Mouse (Mus musculus) 3134 (cell line): ENCODE measurements around the gene Calhm3.

Experiments
- DNase-seq: peaks from one replicate; pipeline ENCODE4 v3.0.0-alpha.2; 2011; ENCODE audit warnings: low spot score; ENCODE audit not compliant: insufficient read length; ENCODE audit errors: extremely low read depth

Gene Calhm3

DNA sequence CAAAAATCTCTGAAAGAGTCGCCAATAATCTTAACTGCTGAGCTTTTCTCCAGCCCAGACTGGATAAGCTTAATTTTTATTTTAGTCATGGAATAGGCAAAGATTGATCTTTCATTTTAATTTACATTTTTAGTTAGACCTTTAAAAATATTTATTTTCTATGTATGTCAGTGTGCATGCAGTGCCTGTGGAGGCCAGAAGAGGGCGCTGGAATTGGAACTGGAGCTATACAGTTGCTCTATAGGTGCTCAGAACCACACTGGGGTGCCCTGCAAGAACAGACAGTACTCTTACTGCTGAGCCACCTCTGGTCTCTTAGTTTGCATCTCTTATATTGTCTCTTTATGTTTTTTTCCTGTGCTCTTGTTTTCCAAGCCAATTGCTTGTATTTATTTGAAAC lies 34.8 kb downstream of the Calhm3 start:
- DNase-seq: no peak

DNA sequence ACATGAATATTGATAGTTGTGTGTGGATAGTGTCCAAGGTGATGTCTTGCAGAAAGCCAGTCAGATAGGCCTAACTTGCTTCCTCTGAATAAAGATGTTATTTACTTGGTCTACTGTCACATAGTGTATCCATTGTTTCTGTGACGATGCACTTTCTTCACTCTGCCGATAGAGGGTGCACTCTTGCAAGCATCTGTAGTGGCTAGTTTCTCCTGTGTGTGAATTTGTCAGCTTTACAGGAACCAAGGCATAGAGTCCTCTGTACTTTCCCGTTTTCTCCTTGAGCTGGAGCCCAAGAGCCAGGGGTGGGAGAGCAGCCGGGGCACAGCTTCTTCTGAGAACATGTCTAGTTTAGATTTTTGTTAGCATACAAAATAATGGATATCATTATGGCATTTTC lies 36.5 kb downstream of the Calhm3 start:
- no peak for DNase-seq

GRCm38 (mm10) chr19:47118634-47119033 lies 38.9 kb downstream of the Calhm3 start:
- no peak for DNase-seq

GRCm38 (mm10) chr19:47104641-47105271 lies 52.8 kb downstream of the Calhm3 start:
- DNase-seq: no peak
